ENCODE assay signal across 19 mouse cellular contexts in the genomic region with DNA sequence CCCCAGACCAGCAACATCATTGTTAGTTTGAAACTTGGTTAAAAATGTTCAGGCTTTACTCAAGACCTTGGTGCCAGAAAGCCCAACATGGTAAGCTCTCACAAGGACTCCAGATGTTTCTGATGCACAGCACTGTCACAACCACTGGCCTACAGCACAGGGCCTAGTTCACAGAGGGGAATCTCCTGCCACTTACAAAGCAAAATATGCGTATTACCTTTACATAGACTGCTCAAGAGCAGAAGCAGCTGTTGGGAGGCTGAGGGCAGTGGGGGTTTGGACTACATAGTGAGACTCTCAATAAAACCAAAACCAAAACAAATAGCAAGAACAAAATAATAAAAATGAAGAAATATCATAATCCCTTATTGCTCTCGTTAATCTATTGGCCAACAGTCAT. TPM values are rescaled to one million over a fixed set of nuclear protein-coding genes. Genes with fewer than 3 reads are reported as not detected.
"Had no signal": no experiment of that assay in that cellular context is flagged by ENCODE, and none has a peak within 500 bp of the region (broad histone marks: within the 10 kb centered on the region; RNA-seq: fewer than 3 reads in every experiment).

No protein-coding gene starts in this region.

- H3K36me3 ChIP-seq: stomach, embryonic 15.5 days had no signal

- H3K4me1 ChIP-seq: neural tube, embryonic 15.5 days; stomach, embryonic 15.5 days had no signal

- H3K4me2 ChIP-seq: neural tube, embryonic 13.5 days; neural tube, embryonic 15.5 days; stomach, embryonic 15.5 days had no signal

- H3K9ac ChIP-seq: neural tube, embryonic 13.5 days; neural tube, embryonic 15.5 days; stomach, embryonic 15.5 days had no signal

- H3K9me3 ChIP-seq: neural tube, embryonic 15.5 days; stomach, embryonic 15.5 days had no signal

- H3K27me3 ChIP-seq: neural tube, embryonic 13.5 days; neural tube, embryonic 15.5 days; stomach, embryonic 15.5 days had no signal

- H3K27ac ChIP-seq: neural tube, embryonic 13.5 days; neural tube, embryonic 15.5 days; stomach, embryonic 15.5 days; stomach, postnatal 0 days had no signal

- H3K4me3 ChIP-seq: neural tube, embryonic 13.5 days; neural tube, embryonic 15.5 days; stomach, embryonic 15.5 days had no signal

- DNase-seq: retina, postnatal 1 day; right cerebral cortex, adult 18-20 months; right cerebral cortex, postnatal 14 days; right cerebral cortex, postnatal 25 days; right cerebral cortex, postnatal 4 days; spleen, adult 18-20 months; thymus, adult 18-20 months; thymus, adult 2 months; thymus, postnatal 14 days; thymus, postnatal 25 days; thymus, postnatal 36 days; thymus, postnatal 4 days had no signal

RNA-seq across cellular contexts. Expression of a gene that starts 11.2 kb away (rescaled TPM):
- total RNA-seq: neutrophil, adult 5-6 weeks had no signal
- polyA plus RNA-seq: spleen, adult 2 months; thymus, adult 2 months; thymus, postnatal 0 days had no signal
